Mouse (Mus musculus): ENCODE measurements around the gene Slc26a5.

- TF ChIP-seq POLR2A (IDR thresholded peaks at IDR 0.05; ENCODE audit: insufficient read depth, low read length) = no peak
- TF ChIP-seq CTCF (IDR thresholded peaks at IDR 0.05; ENCODE audit: low read depth, low read length) = no peak
Measured at GRCm38 (mm10) chr5:21803691-21804188, 61.7 kb downstream of the Slc26a5 start.
